In genomic region chr11:51832992-51833391, GRCm38 (mm10) we compare ENCODE assay signal across 16 mouse cellular contexts. TPM values are rescaled to one million over a fixed set of nuclear protein-coding genes. Genes with fewer than 3 reads are reported as not detected.
DNase-seq lines count a peak whose midpoint lies in the region; ATAC-seq and TF ChIP-seq lines count a peak whose summit lies in the region.
"Had no signal": no experiment of that assay in that cellular context is flagged by ENCODE, and none has a peak within 500 bp of the region (broad histone marks: within the 10 kb centered on the region; RNA-seq: fewer than 3 reads in every experiment).

No protein-coding gene starts in this region.

- DNase-seq in gastrocnemius, adult 2 months = no peak
- DNase-seq in gastrocnemius, postnatal 10 days = no peak
- no peak for DNase-seq in liver
- no peak for DNase-seq in adrenal gland, adult 18-20 months (ENCODE audit: low spot score in 2 of 2)
- DNase-seq in urinary bladder, adult 2 months (ENCODE audit: low spot score) = no peak
- DNase-seq: embryo, embryonic 11 days; heart, postnatal 14 days; lung, adult 2 months had no signal

- no peak for ATAC-seq in liver, embryonic 12.5 days

- H3K4me2 ChIP-seq in liver, embryonic 12.5 days = no peak overlapping the region
- H3K4me2 ChIP-seq: heart, embryonic 12.5 days; midbrain, embryonic 13.5 days; neural tube, embryonic 13.5 days had no signal

- WGBS in liver, embryonic 12.5 days (ENCODE audit: insufficient replicate concordance) = 63% methylated on average over 5 of the region's 5 CpGs
- WGBS in macrophage (ENCODE audit: missing documents) = 80% methylated on average over 5 of the region's 5 CpGs

- peaks cover 39% of the 10 kb centered on the region for H3K4me1 ChIP-seq in liver, embryonic 12.5 days
- H3K4me1 ChIP-seq in bone marrow macrophage, adult 2 months (ENCODE audit: control insufficient read depth, insufficient read depth, low read length) = peaks cover 27% of the 10 kb centered on the region

- TF ChIP-seq CTCF in gastrocnemius, adult 2 months (IDR thresholded peaks at IDR 0.05) = no peak
- no peak for TF ChIP-seq CTCF in bone marrow macrophage, adult 2 months (IDR thresholded peaks at IDR 0.05; ENCODE audit: low read depth, low read length)

- no peaks in the 10 kb centered on the region for H3K9me3 ChIP-seq in liver, embryonic 12.5 days (replicated peaks)
- H3K9me3 ChIP-seq: heart, embryonic 12.5 days; midbrain, embryonic 13.5 days; neural tube, embryonic 13.5 days had no signal

- H3K4me3 ChIP-seq in gastrocnemius, adult 2 months = no peak overlapping the region
- H3K4me3 ChIP-seq in liver, embryonic 12.5 days = no peak overlapping the region
- no peak overlapping the region for H3K4me3 ChIP-seq in bone marrow macrophage, adult 2 months (ENCODE audit: insufficient read depth, low read length)
- no peak overlapping the region for H3K4me3 ChIP-seq in macrophage (ENCODE audit: inconsistent target)
- H3K4me3 ChIP-seq: heart, embryonic 12.5 days; midbrain, embryonic 13.5 days; neural tube, embryonic 13.5 days had no signal

- intact Hi-C loops in gastrocnemius, adult 2 months (cut with DNase I) = no loop called here

- H3K36me3 ChIP-seq in liver, embryonic 12.5 days = peaks cover 6% of the 10 kb centered on the region; the same call in 1 of the 2 replicates
- H3K36me3 ChIP-seq in macrophage (ENCODE audit: inconsistent target) = peaks cover 59% of the 10 kb centered on the region
- H3K36me3 ChIP-seq: heart, embryonic 12.5 days; midbrain, embryonic 13.5 days; neural tube, embryonic 13.5 days had no signal

- no peak for TF ChIP-seq POLR2A in bone marrow macrophage, adult 2 months (IDR thresholded peaks at IDR 0.05; ENCODE audit: borderline replicate concordance, low read depth, low read length)

- H3K9ac ChIP-seq in liver, embryonic 12.5 days = no peak overlapping the region
- H3K9ac ChIP-seq: forebrain, postnatal 0 days; heart, embryonic 12.5 days; neural tube, embryonic 13.5 days had no signal

- H3K27me3 ChIP-seq in liver, embryonic 12.5 days (replicated peaks) = no peaks in the 10 kb centered on the region
- H3K27me3 ChIP-seq: heart, embryonic 12.5 days; midbrain, embryonic 13.5 days; neural tube, embryonic 13.5 days had no signal

- 0 out of 2 replicates have a peak overlapping the region, but pooled peaks have one; percentile 16 for H3K27ac ChIP-seq in gastrocnemius, adult 2 months
- H3K27ac ChIP-seq in liver, embryonic 12.5 days = peak overlapping the region; percentile 50; the same call in 1 of the 2 replicates
- peak overlapping the region; percentile 54 for H3K27ac ChIP-seq in bone marrow macrophage, adult 2 months (ENCODE audit: insufficient read depth, low read depth, low read length)
- H3K27ac ChIP-seq in macrophage = peak overlapping the region; percentile 24
- H3K27ac ChIP-seq: midbrain, embryonic 13.5 days; neural tube, embryonic 13.5 days; stomach, postnatal 0 days had no signal

- no peaks in the 10 kb centered on the region for H3K79me2 ChIP-seq in macrophage (ENCODE audit: inconsistent target)

RNA-seq across cellular contexts. Expression of gene Jade2, which starts 24.5 kb away (rescaled TPM):
- total RNA-seq in gastrocnemius, adult 2 months (2021) = 1 to 10 TPM; 7.8 to 7.9 TPM
- 1 to 10 TPM; 2.3 to 2.6 TPM for total RNA-seq in gastrocnemius, postnatal 10 days (2021)
- 0.92 and 0.95 TPM in 2 replicates for polyA plus RNA-seq in liver, embryonic 12.5 days (2016; fragmentation: Nextera tagmentation; extraction: Ambion mirVana)
- 13.4 and 14.6 TPM in 2 replicates for polyA plus RNA-seq in bone marrow macrophage, adult 2 months (2012; ENCODE audit: insufficient read depth, insufficient read length, missing spikeins)
- 100 to 1,000 TPM in 5 of 26 experiments, 10 to 100 TPM in 21; 20.0 to 162 (median 72.9) TPM for total RNA-seq in macrophage (2018; cell fraction: chromatin; rRNA removed)
- 10 to 100 TPM; 25.3 to 91.3 (median 56.1) TPM for total RNA-seq in macrophage (2018; cell fraction: cytosol; rRNA removed)
- total RNA-seq in macrophage (2018; cell fraction: nucleus; rRNA removed) = 100 to 1,000 TPM in 5 of 26 experiments, 10 to 100 TPM in 21; 28.2 to 135 (median 67.7) TPM
- polyA plus RNA-seq in macrophage (2018) = 30.8 to 37.9 TPM (median 31.3 TPM) in 3 replicates
- total RNA-seq in adrenal gland, adult 18-20 months (2021) = 10 to 100 TPM; 19.2 to 19.7 TPM
- polyA plus RNA-seq in urinary bladder, adult 2 months (2012; rRNA removed) = 10.6 and 16.1 TPM in 2 replicates
